Mouse (Mus musculus) hindbrain, embryonic 12.5 days (tissue): Measurements from ENCODE around the gene Tedc1. TPM values are rescaled to one million over a fixed set of nuclear protein-coding genes. Genes with fewer than 3 reads are reported as not detected.
A peak's percentile ranks its signal among the peaks of the same experiment; 100 is the strongest.

ENCODE experiments used
- ATAC-seq: fragments of 200-750 bp; cut with Nextera tagmentation; 2 replicates; pipeline ENCODE4 v1.8.0; 2017; ENCODE audit warnings: moderate TSS enrichment; ENCODE audit not compliant: low FRiP score
- H3K27ac ChIP-seq: fragments of 300-500 bp; sonication (generic); 2 replicates; pipeline ENCODE4 v1.5.1; 2016; ENCODE audit warnings: mild to moderate bottlenecking
- H3K27me3 ChIP-seq: fragments of 300-500 bp; sonication (generic); 2 replicates; pipeline ENCODE4 v1.6.1; 2016; ENCODE audit warnings: mild to moderate bottlenecking
- H3K36me3 ChIP-seq: fragments of 300-500 bp; sonication (generic); 2 replicates; pipeline ENCODE4 v1.6.1; 2016; ENCODE audit warnings: mild to moderate bottlenecking
- H3K4me1 ChIP-seq: fragments of 300-500 bp; sonication (generic); 2 replicates; pipeline ENCODE4 v1.6.1; 2016
- H3K4me2 ChIP-seq: fragments of 300-500 bp; sonication (generic); replicated peaks from 2 replicates; pipeline ENCODE4 v1.6.1; 2016; ENCODE audit warnings: mild to moderate bottlenecking
- H3K4me3 ChIP-seq: fragments of 300-500 bp; sonication (generic); 2 replicates; pipeline ENCODE4 v1.5.1; 2016; ENCODE audit warnings: mild to moderate bottlenecking
- H3K9ac ChIP-seq: fragments of 300-500 bp; sonication (generic); 2 replicates; pipeline ENCODE4 v1.6.1; 2016; ENCODE audit warnings: mild to moderate bottlenecking, moderate library complexity
- H3K9me3 ChIP-seq: fragments of 300-500 bp; sonication (generic); replicated peaks from 2 replicates; pipeline ENCODE4 v1.6.1; 2016; ENCODE audit warnings: mild to moderate bottlenecking
- WGBS: fragments of 180-500 bp; shearing (Covaris S2); methylation state at CpG from one replicate; pipeline ENCODE4 v1.1.7; 2016; 5-methylcytosine and 5-hydroxymethylcytosine counted together
- polyA plus RNA-seq: library from polyadenylated mRNA; unstranded; fragments of >200 nt; fragmentation: Nextera tagmentation; extraction: Ambion mirVana; gene quantifications from 2 replicates; pipeline ENCODE4 v1.2.1, GENCODE M21; 2016

The Tedc1 gene
- polyA plus RNA-seq, 1 experiment from 2014 or later, result 38.5 TPM

DNA sequence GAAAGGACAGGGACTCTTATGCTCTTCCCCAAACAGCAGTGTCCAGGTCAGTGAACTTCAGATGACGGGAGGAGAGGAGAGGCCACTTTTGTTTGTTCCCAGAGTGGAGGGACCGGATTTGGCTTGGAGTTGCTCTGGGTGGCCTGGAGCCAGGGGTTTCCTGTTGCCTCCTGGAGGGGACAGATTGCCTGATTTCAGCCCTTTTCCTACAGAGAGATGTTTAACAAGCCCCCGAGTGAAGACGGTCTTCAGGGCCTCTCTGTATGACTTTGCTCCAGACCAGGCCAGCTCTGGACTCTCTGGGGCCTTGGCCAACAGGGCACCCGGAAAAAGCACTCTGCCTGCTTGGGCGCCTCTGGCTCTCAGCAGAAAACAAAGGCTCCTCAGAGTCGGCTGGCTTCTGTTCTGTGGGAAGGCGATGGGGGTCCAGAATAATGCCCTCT lies 14.7 kb upstream of the Tedc1 start:
- H3K4me1 ChIP-seq, result peaks cover 52% of the 10 kb centered on the region
- WGBS, result 34% methylated on average over 8 of the region's 8 CpGs
- H3K4me2 ChIP-seq, result peak overlapping the region; percentile 72
- peaks cover 40% of the 10 kb centered on the region for H3K36me3 ChIP-seq
- no peak for ATAC-seq
- no peaks in the 10 kb centered on the region for H3K9me3 ChIP-seq
- peaks cover 17% of the 10 kb centered on the region; the same call in 1 of the 2 replicates for H3K27me3 ChIP-seq
- H3K9ac ChIP-seq, result peak overlapping the region; percentile 66
- peak overlapping the region; percentile 52 for H3K27ac ChIP-seq
- H3K4me3 ChIP-seq, result peak overlapping the region; percentile 64

GRCm38 (mm10) chr12:113142021-113142975 lies 13.9 kb upstream of the Tedc1 start:
- 22% methylated on average over 15 of the region's 15 CpGs for WGBS
- Histone ChIP-seq H3K27me3 (peaks cover 19% of the 10 kb centered on the region; the same call in 1 of the 2 replicates), H3K9me3 (no peaks in the 10 kb centered on the region), H3K9ac (peak overlapping the region; percentile 66), H3K36me3 (peaks cover 33% of the 10 kb centered on the region), H3K4me3 (peak overlapping the region; percentile 64), H3K4me2 (peak overlapping the region; percentile 72), H3K4me1 (peaks cover 58% of the 10 kb centered on the region), H3K27ac (peak overlapping the region; percentile 52)
- ATAC-seq, result no peak

DNA sequence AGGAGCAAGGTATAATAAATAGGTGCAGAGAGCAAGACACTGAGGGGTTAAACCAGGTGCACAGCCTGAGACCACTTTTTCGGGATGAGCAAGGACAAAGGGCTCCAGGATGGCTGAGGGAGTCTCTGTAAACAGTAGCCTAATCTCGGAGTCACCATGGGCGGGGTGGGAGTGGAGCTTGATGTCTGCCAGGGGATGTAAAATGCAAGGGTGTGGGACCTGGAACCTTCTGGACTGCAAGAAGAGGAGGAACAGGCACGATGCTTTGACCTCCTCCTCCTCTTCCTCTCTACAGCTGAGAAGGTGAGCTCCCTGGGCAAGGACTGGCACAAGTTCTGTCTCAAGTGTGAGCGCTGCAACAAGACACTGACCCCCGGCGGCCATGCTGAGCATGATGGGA lies 13.1 kb upstream of the Tedc1 start:
- peak overlapping the region; percentile 72 for H3K4me2 ChIP-seq
- 68% methylated on average over 7 of the region's 7 CpGs for WGBS
- H3K4me3 ChIP-seq, result peak overlapping the region; percentile 64; the same call in 1 of the 2 replicates
- peaks cover 19% of the 10 kb centered on the region; the same call in 1 of the 2 replicates for H3K27me3 ChIP-seq
- peaks cover 60% of the 10 kb centered on the region for H3K4me1 ChIP-seq
- ATAC-seq, result no peak
- H3K27ac ChIP-seq, result 0 out of 2 replicates have a peak overlapping the region, but pooled peaks have one; percentile 52
- H3K36me3 ChIP-seq, result peaks cover 28% of the 10 kb centered on the region
- H3K9me3 ChIP-seq, result no peaks in the 10 kb centered on the region
- peak overlapping the region; percentile 66 for H3K9ac ChIP-seq

- no peak overlapping the region for H3K27ac ChIP-seq
- no peaks in the 10 kb centered on the region for H3K9me3 ChIP-seq
- peaks cover 21% of the 10 kb centered on the region for H3K27me3 ChIP-seq
- peaks cover 26% of the 10 kb centered on the region for H3K36me3 ChIP-seq
- no peak overlapping the region for H3K4me2 ChIP-seq
- peaks cover 58% of the 10 kb centered on the region for H3K4me1 ChIP-seq
- ATAC-seq, result no peak
- 77% methylated on average over 20 of the region's 20 CpGs for WGBS
- H3K9ac ChIP-seq, result no peak overlapping the region
- H3K4me3 ChIP-seq, result no peak overlapping the region
Observed at GRCm38 (mm10) chr12:113144001-113144756, 12.0 kb upstream of the Tedc1 start.

DNA sequence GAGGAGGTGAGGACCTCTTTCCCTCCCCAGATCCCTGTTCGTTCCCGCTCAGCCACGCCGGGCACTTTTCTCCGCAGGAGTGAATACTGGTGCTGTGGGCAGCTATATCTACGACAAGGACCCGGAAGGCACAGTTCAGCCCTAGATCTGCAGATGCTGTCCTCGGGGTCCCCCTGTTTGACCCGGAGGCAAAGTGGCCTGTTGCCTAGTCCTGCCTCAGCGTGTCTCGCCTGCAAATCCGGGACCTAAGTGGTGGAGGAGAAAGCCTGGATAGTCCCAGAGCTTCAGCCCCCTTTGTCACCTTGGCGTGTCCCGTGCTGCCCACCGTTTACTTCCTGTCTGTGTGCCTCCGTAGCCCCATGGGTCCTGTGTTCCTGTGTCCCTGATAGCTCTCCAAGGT lies 11.3 kb upstream of the Tedc1 start:
- Histone ChIP-seq H3K27ac (no peak overlapping the region), H3K4me1 (peaks cover 51% of the 10 kb centered on the region)
- no peak for ATAC-seq

GRCm38 (mm10) chr12:113145591-113145990 lies 10.6 kb upstream of the Tedc1 start:
- no peak overlapping the region for H3K4me3 ChIP-seq
- H3K4me2 ChIP-seq, result no peak overlapping the region
- no peak overlapping the region for H3K27ac ChIP-seq
- H3K9me3 ChIP-seq, result no peaks in the 10 kb centered on the region
- peaks cover 50% of the 10 kb centered on the region for H3K4me1 ChIP-seq
- WGBS, result 85% methylated on average over 5 of the region's 5 CpGs
- peaks cover 35% of the 10 kb centered on the region for H3K27me3 ChIP-seq
- peaks cover 26% of the 10 kb centered on the region for H3K36me3 ChIP-seq
- no peak overlapping the region for H3K9ac ChIP-seq
- ATAC-seq, result peak; percentile 17; the same call in 1 of the 2 replicates

More for the DNA sequence above, 11.3 kb upstream of the Tedc1 start:
- no peak overlapping the region for H3K4me3 ChIP-seq
- peaks cover 26% of the 10 kb centered on the region for H3K36me3 ChIP-seq
- H3K27me3 ChIP-seq, result peaks cover 28% of the 10 kb centered on the region
- no peak overlapping the region for H3K9ac ChIP-seq
- no peaks in the 10 kb centered on the region for H3K9me3 ChIP-seq
- WGBS, result 94% methylated on average over 16 of the region's 16 CpGs
- no peak overlapping the region for H3K4me2 ChIP-seq

DNA sequence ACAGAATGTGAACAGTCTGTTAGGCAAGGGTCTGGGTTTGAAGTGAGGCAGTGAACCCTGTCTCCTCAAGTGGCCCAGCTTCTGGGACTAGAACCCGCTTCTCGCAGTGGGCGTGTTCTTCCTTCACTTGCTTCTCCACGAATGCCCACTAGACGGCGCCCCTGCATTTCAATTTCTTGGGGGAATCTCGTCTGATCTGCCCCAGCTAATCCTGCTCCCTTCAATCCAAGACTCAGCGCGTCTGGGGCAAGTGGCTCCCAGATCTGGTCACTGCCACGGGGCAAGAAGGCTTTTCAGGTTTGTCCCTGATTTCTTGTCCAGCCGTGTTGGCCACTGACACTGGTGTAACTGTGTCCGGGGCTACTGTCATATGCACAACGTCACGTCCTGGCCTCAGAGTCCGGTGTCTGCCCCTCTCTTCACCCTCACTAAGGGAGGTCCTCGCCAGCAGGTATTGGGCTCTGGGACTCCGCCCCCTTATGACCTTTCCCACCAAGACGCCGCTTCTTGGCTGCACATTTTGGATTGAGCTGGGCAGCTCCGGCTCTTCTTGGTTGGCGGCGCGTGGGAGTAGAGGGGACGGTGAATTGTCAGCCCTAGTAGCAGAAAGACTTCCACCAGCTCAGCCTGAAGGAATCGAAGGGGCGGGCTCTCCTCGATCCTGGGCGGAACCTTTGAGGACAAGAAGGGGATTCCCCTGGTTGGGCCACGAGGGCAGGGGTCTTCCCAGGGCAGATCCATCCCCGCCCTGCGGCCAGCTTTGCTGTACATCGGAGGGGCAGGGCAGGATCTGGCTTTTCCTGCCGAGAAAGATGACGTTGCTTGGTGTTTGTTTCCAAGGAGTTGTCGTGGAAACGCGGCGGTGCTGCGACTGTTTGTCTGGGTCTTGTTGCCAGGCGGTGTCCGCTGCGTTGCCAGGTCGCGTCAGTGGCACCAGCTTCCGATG lies 9.8 kb upstream of the Tedc1 start, which contains the start of gene Crip1:
Gene Crip1, plus strand, starts transcription at position 205 of the 946 bp plus-strand sequence.
- ATAC-seq, result no peak; the same call in 1 of the 2 replicates
- H3K27me3 ChIP-seq, result peaks cover 37% of the 10 kb centered on the region
- H3K4me3 ChIP-seq, result peak within 1 kb of the TSS; percentile 9; the same call in 1 of the 2 replicates
- peaks cover 26% of the 10 kb centered on the region for H3K36me3 ChIP-seq
- H3K9ac ChIP-seq, result peak within 1 kb of the TSS; percentile 33; the same call in 1 of the 2 replicates
- WGBS, result 9% methylated on average over 45 of the region's 45 CpGs
- peak within 1 kb of the TSS; percentile 49; the same call in 1 of the 2 replicates for H3K27ac ChIP-seq
- H3K4me2 ChIP-seq, result peak within 1 kb of the TSS; percentile 32
- H3K4me1 ChIP-seq, result peaks cover 49% of the 10 kb centered on the region
- no peaks in the 10 kb centered on the region for H3K9me3 ChIP-seq

- WGBS, result 81% methylated on average over 8 of the region's 8 CpGs
- Histone ChIP-seq H3K4me2 (no peak overlapping the region), H3K4me1 (peaks cover 48% of the 10 kb centered on the region), H3K27me3 (peaks cover 44% of the 10 kb centered on the region), H3K9ac (no peak overlapping the region), H3K9me3 (no peaks in the 10 kb centered on the region), H3K4me3 (no peak overlapping the region), H3K36me3 (peaks cover 26% of the 10 kb centered on the region), H3K27ac (no peak overlapping the region)
- no peak for ATAC-seq
Observed at GRCm38 (mm10) chr12:113147481-113147880, 8.7 kb upstream of the Tedc1 start.

DNA sequence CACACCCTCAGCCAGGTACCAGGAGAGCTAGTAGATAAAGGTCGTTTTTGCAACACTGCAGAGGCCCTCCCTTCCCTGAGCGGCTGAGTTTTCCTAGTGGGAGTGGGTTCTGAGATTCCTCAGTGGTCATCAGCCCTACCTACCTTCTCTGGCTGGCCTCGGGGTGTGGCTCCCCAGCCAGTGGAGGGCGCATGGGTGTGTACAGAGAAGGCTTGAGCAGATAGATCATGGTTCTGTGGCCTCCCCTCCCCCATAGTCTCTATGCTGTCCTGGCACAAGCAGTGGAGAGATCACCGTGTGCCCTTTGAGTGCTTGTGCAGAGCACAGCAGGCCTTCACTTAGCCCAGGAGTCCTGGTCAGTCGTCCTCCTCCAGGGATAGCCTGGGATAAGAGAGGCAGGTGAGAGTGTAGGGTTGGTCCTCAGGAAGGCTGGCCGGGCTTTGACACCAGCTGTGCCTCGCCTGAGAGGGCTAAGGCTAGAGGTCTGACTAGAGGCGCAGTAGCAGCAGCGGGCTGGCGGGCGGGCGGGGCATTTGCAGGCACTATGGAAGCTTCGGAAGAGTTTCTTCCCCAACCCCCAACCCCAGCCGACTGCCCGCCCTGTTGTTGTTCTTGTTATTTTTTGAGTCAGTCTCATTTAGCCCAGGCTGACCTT lies 7.7 kb upstream of the Tedc1 start:
- ATAC-seq, result no peak
- Histone ChIP-seq H3K27me3 (peaks cover 51% of the 10 kb centered on the region), H3K36me3 (peaks cover 24% of the 10 kb centered on the region), H3K27ac (no peak overlapping the region), H3K4me1 (peaks cover 38% of the 10 kb centered on the region), H3K9ac (no peak overlapping the region), H3K4me3 (no peak overlapping the region), H3K4me2 (no peak overlapping the region), H3K9me3 (no peaks in the 10 kb centered on the region)
- WGBS, result 43% methylated on average over 16 of the region's 16 CpGs

DNA sequence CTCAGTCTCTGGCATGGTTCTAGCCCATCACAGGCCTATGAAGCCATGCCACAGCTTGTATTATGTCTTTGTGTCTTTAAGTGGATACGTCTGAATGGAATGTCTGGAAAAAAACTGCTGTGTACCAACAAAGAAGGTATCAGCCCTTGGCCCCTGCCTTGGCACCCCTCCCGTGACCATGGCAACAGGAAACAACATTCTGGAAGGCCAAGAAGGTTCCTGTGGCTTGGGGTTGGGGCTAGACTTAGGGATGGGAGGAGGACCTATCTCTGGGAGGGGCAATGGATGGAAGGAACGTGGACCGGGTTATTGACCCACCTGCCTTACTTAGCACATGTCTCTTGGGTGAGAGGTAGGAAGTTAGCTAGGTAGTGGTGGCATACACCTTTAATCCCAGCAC lies 6.9 kb upstream of the Tedc1 start:
- H3K27ac ChIP-seq, result no peak overlapping the region
- H3K4me3 ChIP-seq, result no peak overlapping the region
- ATAC-seq, result no peak
- H3K36me3 ChIP-seq, result peaks cover 16% of the 10 kb centered on the region
- H3K4me1 ChIP-seq, result peaks cover 38% of the 10 kb centered on the region
- H3K9ac ChIP-seq, result no peak overlapping the region
- no peaks in the 10 kb centered on the region for H3K9me3 ChIP-seq
- no peak overlapping the region for H3K4me2 ChIP-seq
- H3K27me3 ChIP-seq, result peaks cover 59% of the 10 kb centered on the region
- 55% methylated on average over 4 of the region's 4 CpGs for WGBS

- Histone ChIP-seq H3K27me3 (peaks cover 61% of the 10 kb centered on the region), H3K9me3 (no peaks in the 10 kb centered on the region), H3K36me3 (peaks cover 10% of the 10 kb centered on the region), H3K4me3 (no peak overlapping the region), H3K27ac (no peak overlapping the region), H3K9ac (no peak overlapping the region), H3K4me1 (peaks cover 39% of the 10 kb centered on the region), H3K4me2 (no peak overlapping the region)
- 77% methylated on average over 3 of the region's 3 CpGs for WGBS
- ATAC-seq, result no peak
Observed at GRCm38 (mm10) chr12:113149896-113150295, 6.3 kb upstream of the Tedc1 start.
